Mouse (Mus musculus) small intestine, adult 2 months (tissue): ENCODE measurements at regions not wholly inside any gene's neighbourhood (a gene's known extent, or its start where the extent isn't known, plus 50 kb on each side); places are given as distances from the start of the nearest gene placed in this dataset.

Experiments
- CTCF ChIP-seq: fragments of 200-500 bp; IDR thresholded peaks from 2 replicates; pipeline ENCODE4 v1.5.1; 2012; ENCODE audit warnings: low read depth, mild to moderate bottlenecking, control low read depth, inconsistent platforms, low read length, moderate library complexity, mixed read lengths; ENCODE audit not compliant: insufficient replicate concordance, insufficient read length; ENCODE audit errors: extremely low read depth
- POLR2A ChIP-seq: fragments of 200-500 bp; IDR thresholded peaks from 2 replicates; pipeline ENCODE4 v1.6.1; 2012; ENCODE audit warnings: low read depth, mild to moderate bottlenecking, control low read depth, inconsistent platforms, low read length, moderate library complexity

DNA sequence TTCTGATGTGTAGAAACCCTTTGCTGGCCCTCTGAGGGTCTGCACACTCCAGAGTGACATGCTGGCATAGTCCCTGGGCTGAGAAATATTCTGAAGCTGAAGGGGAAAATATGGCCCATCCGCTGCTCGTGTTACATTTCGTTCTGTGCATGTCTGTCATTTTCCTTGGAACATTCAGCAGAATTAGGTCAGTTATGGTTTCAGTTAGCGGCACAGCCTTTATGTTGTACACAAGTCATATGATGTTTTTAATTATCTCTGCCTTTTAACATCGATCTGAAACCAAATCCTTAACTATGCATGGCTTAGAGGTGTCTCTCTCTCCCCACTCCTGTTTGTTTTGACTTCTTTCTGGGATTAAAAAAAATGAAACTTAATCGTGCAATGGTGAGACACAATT lies 254.7 kb upstream of the Prickle1 start:
- TF ChIP-seq CTCF (no peak), POLR2A (no peak)
